Mouse (Mus musculus): ENCODE measurements at regions not wholly inside any gene's neighbourhood (a gene's known extent, or its start where the extent isn't known, plus 50 kb on each side); places are given as distances from the start of the nearest gene placed in this dataset.

DNA sequence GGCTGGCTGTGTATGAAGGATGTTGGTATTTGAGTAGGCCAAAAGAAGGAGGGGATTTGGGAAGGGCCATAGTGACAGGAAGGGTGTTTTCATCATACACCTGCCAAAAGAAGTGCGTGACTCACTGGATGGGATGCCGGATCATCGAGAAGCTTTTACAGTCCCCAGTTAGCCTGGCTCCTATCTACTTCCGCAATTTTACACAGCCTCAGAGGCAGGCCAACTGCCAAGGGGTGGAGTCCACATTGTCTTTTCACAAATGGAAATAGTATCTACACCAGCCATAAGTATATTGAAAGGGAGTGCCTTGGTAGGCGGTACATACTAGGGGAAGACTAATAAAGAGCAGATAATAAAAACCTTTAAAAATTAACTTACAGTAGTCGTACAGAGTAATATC, 189.3 kb downstream of the Mid1ip1 start:
- Histone ChIP-seq H3K4me2 (replicated peaks; ENCODE audit: low read depth, low read length) (no peak overlapping the region), H3K9ac (replicated peaks; ENCODE audit: low read depth, low read length) (no peak overlapping the region), H3K36me3 (ENCODE audit: control insufficient read depth, insufficient read depth, low read length) (no peaks in the 10 kb centered on the region), H3K27ac (ENCODE audit: low read length) (no peak overlapping the region), H3K27me3 (ENCODE audit: control insufficient read depth, insufficient read depth, low read length) (no peaks in the 10 kb centered on the region), H3K9me3 (ENCODE audit: control insufficient read depth, low read depth, low read length) (no peaks in the 10 kb centered on the region), H3K4me1 (ENCODE audit: control insufficient read depth, insufficient read depth, low read length) (no peaks in the 10 kb centered on the region), H3K4me3 (ENCODE audit: low read depth, low read length) (no peak overlapping the region)
- ATAC-seq (ENCODE audit: insufficient number of reproducible peaks, insufficient read depth, low FRiP score, low read depth): no peak
- 83% methylated on average over 6 of the region's 6 CpGs for WGBS

DNA sequence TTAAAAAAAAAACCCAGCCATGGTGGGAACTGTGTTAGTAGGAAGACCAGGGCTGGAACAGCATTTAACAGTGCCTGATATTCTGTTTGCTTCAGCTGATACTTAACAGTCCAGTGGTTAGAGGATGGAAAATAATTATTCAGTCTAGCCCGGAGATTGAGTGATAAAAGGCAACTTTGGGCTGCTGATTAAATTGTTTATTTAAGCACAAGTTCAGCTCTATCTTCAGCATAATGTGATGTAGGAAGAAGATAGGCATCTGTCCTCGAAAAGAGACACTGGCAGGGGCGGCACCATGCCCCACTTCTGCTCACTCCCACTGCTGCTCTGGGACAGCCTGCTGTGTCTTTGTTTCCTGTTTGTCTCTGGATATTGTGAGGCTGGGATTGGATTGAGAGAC, 190.1 kb downstream of the Mid1ip1 start:
- H3K27ac ChIP-seq (ENCODE audit: low read length): no peak overlapping the region
- no peak overlapping the region for H3K9ac ChIP-seq (replicated peaks; ENCODE audit: low read depth, low read length)
- H3K4me2 ChIP-seq (replicated peaks; ENCODE audit: low read depth, low read length): no peak overlapping the region
- no peak for ATAC-seq (ENCODE audit: insufficient number of reproducible peaks, insufficient read depth, low FRiP score, low read depth)
- no peaks in the 10 kb centered on the region for H3K27me3 ChIP-seq (ENCODE audit: control insufficient read depth, insufficient read depth, low read length)
- no peaks in the 10 kb centered on the region for H3K36me3 ChIP-seq (ENCODE audit: control insufficient read depth, insufficient read depth, low read length)
- WGBS: 60% methylated on average over 3 of the region's 3 CpGs
- H3K4me1 ChIP-seq (ENCODE audit: control insufficient read depth, insufficient read depth, low read length): no peaks in the 10 kb centered on the region
- no peaks in the 10 kb centered on the region for H3K9me3 ChIP-seq (ENCODE audit: control insufficient read depth, low read depth, low read length)
- no peak overlapping the region for H3K4me3 ChIP-seq (ENCODE audit: low read depth, low read length)

DNA sequence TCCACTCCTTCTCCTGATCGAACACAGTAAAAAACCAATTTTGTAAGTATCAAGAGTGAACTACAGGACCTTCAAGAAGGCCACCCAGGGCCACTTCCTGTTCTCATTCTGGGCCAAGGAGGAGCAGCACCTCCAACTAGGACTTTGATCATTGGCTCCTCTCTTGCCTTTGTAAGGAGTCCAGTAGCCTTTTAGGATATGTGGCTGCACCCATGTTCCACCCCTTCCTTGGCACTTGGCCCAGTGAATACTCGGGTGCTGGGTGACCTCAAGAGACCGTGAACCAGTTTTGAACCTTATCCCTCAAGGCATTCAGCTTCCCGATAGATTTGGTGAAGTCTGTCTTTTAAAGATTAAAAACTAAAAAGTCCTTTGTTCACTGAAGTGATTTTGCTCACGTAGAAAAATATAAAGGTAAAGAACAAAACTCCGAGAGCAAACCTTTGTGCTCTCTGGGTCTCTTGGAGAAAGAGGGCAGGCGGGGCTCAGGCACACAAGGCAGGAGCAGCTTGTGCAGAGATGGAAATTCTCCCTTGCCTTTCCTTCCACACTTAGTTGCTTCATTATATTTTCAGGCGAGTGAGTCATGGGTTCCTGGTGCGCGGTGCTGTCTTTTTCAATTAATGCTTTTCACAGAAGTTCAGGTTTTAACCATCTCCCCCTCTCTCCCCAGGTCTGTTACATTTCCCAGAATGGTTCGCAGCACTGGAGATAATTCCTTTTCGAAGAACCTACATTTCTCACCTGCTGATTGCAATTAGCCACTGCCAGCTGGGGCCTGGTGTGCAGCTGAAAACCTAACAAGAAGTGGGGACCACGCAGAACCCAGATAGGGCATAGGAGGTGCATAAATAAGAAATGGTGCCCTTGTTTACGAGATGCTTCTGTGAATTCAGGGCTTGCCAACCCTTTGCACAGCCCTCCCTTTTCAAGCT, 196.6 kb downstream of the Mid1ip1 start:
- H3K4me3 ChIP-seq (ENCODE audit: low read depth, low read length): no peak overlapping the region
- no peaks in the 10 kb centered on the region for H3K4me1 ChIP-seq (ENCODE audit: control insufficient read depth, insufficient read depth, low read length)
- H3K4me2 ChIP-seq (replicated peaks; ENCODE audit: low read depth, low read length): no peak overlapping the region
- no peak overlapping the region for H3K27ac ChIP-seq (ENCODE audit: low read length)
- H3K9me3 ChIP-seq (ENCODE audit: control insufficient read depth, low read depth, low read length): no peaks in the 10 kb centered on the region
- no peaks in the 10 kb centered on the region for H3K27me3 ChIP-seq (ENCODE audit: control insufficient read depth, insufficient read depth, low read length)
- 79% methylated on average over 14 of the region's 14 CpGs for WGBS
- ATAC-seq (ENCODE audit: insufficient number of reproducible peaks, insufficient read depth, low FRiP score, low read depth): no peak
- no peaks in the 10 kb centered on the region for H3K36me3 ChIP-seq (ENCODE audit: control insufficient read depth, insufficient read depth, low read length)
- no peak overlapping the region for H3K9ac ChIP-seq (replicated peaks; ENCODE audit: low read depth, low read length)
